ENCODE assay signal across 11 mouse cellular contexts in the genomic region with DNA sequence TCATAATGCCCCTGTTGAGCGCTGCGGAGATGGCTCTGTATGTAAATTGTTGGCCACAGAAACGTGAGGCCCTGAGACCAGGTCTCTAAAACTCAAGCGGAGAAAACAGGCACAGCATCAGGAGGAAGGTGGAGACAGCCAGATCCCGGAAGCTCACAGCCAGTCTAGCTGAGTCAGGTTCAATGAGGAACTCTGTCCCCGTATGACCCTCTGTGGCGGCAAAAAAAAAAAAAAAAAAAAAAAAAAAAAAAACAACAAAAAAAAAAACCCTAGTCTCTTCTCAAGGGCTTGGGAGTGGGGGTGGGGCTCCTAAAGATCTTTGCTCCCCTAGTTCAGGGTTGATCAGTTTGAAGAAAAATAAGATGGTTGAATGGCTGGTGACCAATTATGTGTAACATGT. TPM values are rescaled to one million over a fixed set of nuclear protein-coding genes. Genes with fewer than 3 reads are reported as not detected.
DNase-seq lines count a peak whose midpoint lies in the region.
"Had no signal": no experiment of that assay in that cellular context is flagged by ENCODE, and none has a peak within 500 bp of the region (broad histone marks: within the 10 kb centered on the region; RNA-seq: fewer than 3 reads in every experiment).

No protein-coding gene starts in this region.

- DNase-seq in adrenal gland, postnatal 14 days = peak; percentile 15
- no peak for DNase-seq in adrenal gland, adult 8-10 months
- DNase-seq in spleen, postnatal 36 days (ENCODE audit: low spot score in 2 of 2) = peak; percentile 13 to 26
- no peak for DNase-seq in spleen, postnatal 4 days (ENCODE audit: low spot score in 2 of 2)
- DNase-seq in kidney, postnatal 14 days = peak; percentile 20
- no peak for DNase-seq in thymus, postnatal 14 days
- DNase-seq in embryo, embryonic 10.5 days (ENCODE audit: low spot score) = no peak
- DNase-seq in gastrocnemius, postnatal 4 days (ENCODE audit: low spot score in 2 of 2) = no peak
- DNase-seq: cerebellum, adult 9-11 months had no signal

RNA-seq across cellular contexts. Expression of a gene that starts 2.5 kb away (rescaled TPM):
- total RNA-seq in adrenal gland, postnatal 14 days (2021) = not detected in 2 replicates
- not detected for total RNA-seq in adrenal gland, adult 8-10 months (2022)
- total RNA-seq in gastrocnemius, postnatal 4 days (2021) = not detected
- total RNA-seq: heart, postnatal 25 days; layer of hippocampus, postnatal 10 days had no signal

RNA-seq across cellular contexts. Expression of a gene that starts 14.7 kb away (rescaled TPM):
- not detected in 2 replicates for total RNA-seq in adrenal gland, postnatal 14 days (2021)
- not detected for total RNA-seq in adrenal gland, adult 8-10 months (2022)
- not detected for total RNA-seq in gastrocnemius, postnatal 4 days (2021)
- total RNA-seq: heart, postnatal 25 days; layer of hippocampus, postnatal 10 days had no signal

RNA-seq across cellular contexts. Expression of a gene that starts 15.3 kb away (rescaled TPM):
- total RNA-seq in adrenal gland, postnatal 14 days (2021) = not detected in 2 replicates
- total RNA-seq in adrenal gland, adult 8-10 months (2022) = not detected
- total RNA-seq in gastrocnemius, postnatal 4 days (2021) = not detected
- total RNA-seq: heart, postnatal 25 days; layer of hippocampus, postnatal 10 days had no signal

RNA-seq across cellular contexts. Expression of a gene that starts 27.7 kb away (rescaled TPM):
- total RNA-seq in adrenal gland, postnatal 14 days (2021) = 0.23 TPM in 1 of 2 replicates, not detected in the other
- under 1 TPM in 2 of 4 experiments, not detected in 2; 0.35 to 0.89 TPM for total RNA-seq in adrenal gland, adult 8-10 months (2022)
- total RNA-seq in gastrocnemius, postnatal 4 days (2021) = not detected
- total RNA-seq: heart, postnatal 25 days; layer of hippocampus, postnatal 10 days had no signal

RNA-seq across cellular contexts. Expression of a gene that starts 27.8 kb away (rescaled TPM):
- total RNA-seq in adrenal gland, postnatal 14 days (2021) = not detected in 2 replicates
- not detected for total RNA-seq in adrenal gland, adult 8-10 months (2022)
- not detected for total RNA-seq in gastrocnemius, postnatal 4 days (2021)
- total RNA-seq: heart, postnatal 25 days; layer of hippocampus, postnatal 10 days had no signal

Comparison
In these comparisons a context has a peak if more than half of its experiments do, and no peak if none do; other contexts are left out.
1. DNase-seq: peak in adrenal gland, postnatal 14 days (single experiment), spleen, postnatal 36 days (2 of 2) and kidney, postnatal 14 days (single experiment); none in adrenal gland, adult 8-10 months (single experiment), spleen, postnatal 4 days (0 of 2), thymus, postnatal 14 days (single experiment), embryo, embryonic 10.5 days (single experiment) and gastrocnemius, postnatal 4 days (0 of 2).